Comparison of ENCODE assay signal across 29 mouse cellular contexts in genomic region chr8:60912554-60912953, GRCm38 (mm10). TPM values are rescaled to one million over a fixed set of nuclear protein-coding genes. Genes with fewer than 3 reads are reported as not detected.
DNase-seq lines count a peak whose midpoint lies in the region; ATAC-seq and TF ChIP-seq lines count a peak whose summit lies in the region.
"Had no signal": no experiment of that assay in that cellular context is flagged by ENCODE, and none has a peak within 500 bp of the region (broad histone marks: within the 10 kb centered on the region; RNA-seq: fewer than 3 reads in every experiment).

No protein-coding gene starts in this region.

- ATAC-seq in lung, postnatal 0 days: no peak
- ATAC-seq: activated CD4-positive, CD25-positive, alpha-beta regulatory T cell, adult 4 months; forebrain, embryonic 16.5 days; midbrain, embryonic 15.5 days had no signal

- TF ChIP-seq CTCF in layer of hippocampus, adult 2 months (conservative IDR thresholded peaks at IDR 0.05): no peak; the same call in 1 of the 2 replicates
- TF ChIP-seq CTCF in lung, postnatal 0 days (IDR thresholded peaks at IDR 0.05): no peak

- WGBS in lung, postnatal 0 days: 70% methylated on average over 10 of the region's 10 CpGs

- peak; percentile 14 for DNase-seq in embryo, embryonic 10 days (ENCODE audit: low spot score)
- DNase-seq in embryo, embryonic 11 days: no peak
- DNase-seq in layer of hippocampus, adult 2 months (ENCODE audit: low spot score in 2 of 2): no peak
- DNase-seq in layer of hippocampus, adult 11-12 months (ENCODE audit: low spot score): no peak
- DNase-seq in lung, postnatal 0 days (ENCODE audit: low spot score): peak; percentile 19
- DNase-seq in lung, postnatal 4 days: no peak
- DNase-seq in right cerebral cortex, postnatal 14 days: no peak
- DNase-seq: adrenal gland, adult 2 months; cerebellum, adult 2 months; cerebellum, postnatal 25 days; gastrocnemius, postnatal 10 days; heart, postnatal 10 days; kidney, adult 18-20 months; kidney, postnatal 4 days; layer of hippocampus, adult 9-11 months; retina, postnatal 1 day; right cerebral cortex, postnatal 25 days; thymus, postnatal 14 days had no signal

- no peak overlapping the region for H3K4me3 ChIP-seq in layer of hippocampus, adult 2 months
- no peak overlapping the region for H3K4me3 ChIP-seq in lung, postnatal 0 days (ENCODE audit: low read depth, low read length)
- H3K4me3 ChIP-seq: erythroblast, embryonic 14.5 days; heart, embryonic 13.5 days; hindbrain, embryonic 15.5 days; limb, embryonic 12.5 days; liver, embryonic 15.5 days; midbrain, embryonic 15.5 days; neural tube, embryonic 15.5 days; stomach, embryonic 15.5 days had no signal

- H3K9ac ChIP-seq in lung, postnatal 0 days (replicated peaks; ENCODE audit: low read depth): no peak overlapping the region
- H3K9ac ChIP-seq: heart, embryonic 13.5 days; hindbrain, embryonic 15.5 days; limb, embryonic 12.5 days; liver, embryonic 15.5 days; midbrain, embryonic 15.5 days; neural tube, embryonic 15.5 days; stomach, embryonic 15.5 days had no signal

- H3K9me3 ChIP-seq in lung, postnatal 0 days (ENCODE audit: low read length): no peaks in the 10 kb centered on the region
- H3K9me3 ChIP-seq: heart, embryonic 13.5 days; hindbrain, embryonic 15.5 days; limb, embryonic 12.5 days; liver, embryonic 15.5 days; midbrain, embryonic 15.5 days; neural tube, embryonic 15.5 days; stomach, embryonic 15.5 days had no signal

- no peaks in the 10 kb centered on the region for H3K4me1 ChIP-seq in lung, postnatal 0 days (ENCODE audit: insufficient read depth, low read depth, low read length)
- H3K4me1 ChIP-seq: hindbrain, embryonic 15.5 days; limb, embryonic 12.5 days; liver, embryonic 15.5 days; midbrain, embryonic 15.5 days; neural tube, embryonic 15.5 days; stomach, embryonic 15.5 days had no signal

- peak overlapping the region; percentile 17 for H3K4me2 ChIP-seq in lung, postnatal 0 days (replicated peaks; ENCODE audit: low read depth, low read length)
- H3K4me2 ChIP-seq: heart, embryonic 13.5 days; hindbrain, embryonic 15.5 days; limb, embryonic 12.5 days; liver, embryonic 15.5 days; midbrain, embryonic 15.5 days; neural tube, embryonic 15.5 days; stomach, embryonic 15.5 days had no signal

- H3K27ac ChIP-seq in layer of hippocampus, adult 2 months: peak overlapping the region; percentile 2; the same call in 1 of the 2 replicates
- H3K27ac ChIP-seq in lung, postnatal 0 days (ENCODE audit: low read length): no peak overlapping the region
- H3K27ac ChIP-seq: heart, embryonic 13.5 days; hindbrain, embryonic 15.5 days; kidney, postnatal 0 days; limb, embryonic 12.5 days; liver, embryonic 15.5 days; midbrain, embryonic 15.5 days; neural tube, embryonic 15.5 days; stomach, embryonic 15.5 days had no signal

- TF ChIP-seq EP300 in lung, postnatal 0 days (IDR thresholded peaks at IDR 0.05): no peak

- no peaks in the 10 kb centered on the region for H3K36me3 ChIP-seq in lung, postnatal 0 days (ENCODE audit: insufficient read depth, low read length)

- no peaks in the 10 kb centered on the region for H3K27me3 ChIP-seq in lung, postnatal 0 days (replicated peaks; ENCODE audit: insufficient read depth, low read length)
- H3K27me3 ChIP-seq: heart, embryonic 13.5 days; hindbrain, embryonic 15.5 days; limb, embryonic 12.5 days; liver, embryonic 15.5 days; midbrain, embryonic 15.5 days; neural tube, embryonic 15.5 days; stomach, embryonic 15.5 days had no signal

RNA-seq across cellular contexts. Expression of gene Hpf1, which starts 22.3 kb away (rescaled TPM):
- 10 to 100 TPM; 51.8 to 52.4 TPM for total RNA-seq in layer of hippocampus, adult 2 months (2021)
- polyA plus RNA-seq in lung, postnatal 0 days (2015; fragmentation: Nextera tagmentation; extraction: Ambion mirVana): 38.1 and 39.5 TPM in 2 replicates

Comparison
In these comparisons a context has a peak if more than half of its experiments do, and no peak if none do; other contexts are left out.
1. DNase-seq: peak in embryo, embryonic 10 days (single experiment) and lung, postnatal 0 days (single experiment); none in embryo, embryonic 11 days (single experiment), layer of hippocampus, adult 2 months (0 of 2), layer of hippocampus, adult 11-12 months (single experiment), lung, postnatal 4 days (0 of 2) and right cerebral cortex, postnatal 14 days (single experiment).